Mouse (Mus musculus): ENCODE measurements at regions not wholly inside any gene's neighbourhood (a gene's known extent, or its start where the extent isn't known, plus 50 kb on each side); places are given as distances from the start of the nearest gene placed in this dataset.

- DNase-seq: no peak
These were observed 62.7 kb downstream of the Lrrc30 start for GRCm38 (mm10) chr17:67569865-67570264.

- DNase-seq: no peak
These were observed 66.3 kb downstream of the Lrrc30 start for GRCm38 (mm10) chr17:67566216-67566615.

DNA sequence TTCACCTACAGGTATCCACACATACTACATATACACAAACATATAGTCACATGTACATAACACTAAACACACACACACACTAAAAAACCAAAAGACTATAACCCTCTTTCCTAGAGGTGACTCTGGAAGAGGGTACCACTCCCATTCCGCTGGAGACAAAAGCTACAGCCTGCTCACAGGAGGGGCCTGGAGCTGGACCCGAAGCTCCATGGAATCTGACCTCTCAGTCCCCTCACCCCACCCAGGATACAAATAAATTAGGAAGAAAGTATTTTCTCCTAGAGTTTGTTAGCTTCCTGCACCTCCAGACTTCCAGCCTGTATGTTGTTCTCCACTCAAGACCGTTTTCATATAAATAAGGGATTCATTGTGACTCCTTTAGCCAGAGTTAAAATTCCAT lies 66.8 kb downstream of the Lrrc30 start:
- DNase-seq: no peak

DNA sequence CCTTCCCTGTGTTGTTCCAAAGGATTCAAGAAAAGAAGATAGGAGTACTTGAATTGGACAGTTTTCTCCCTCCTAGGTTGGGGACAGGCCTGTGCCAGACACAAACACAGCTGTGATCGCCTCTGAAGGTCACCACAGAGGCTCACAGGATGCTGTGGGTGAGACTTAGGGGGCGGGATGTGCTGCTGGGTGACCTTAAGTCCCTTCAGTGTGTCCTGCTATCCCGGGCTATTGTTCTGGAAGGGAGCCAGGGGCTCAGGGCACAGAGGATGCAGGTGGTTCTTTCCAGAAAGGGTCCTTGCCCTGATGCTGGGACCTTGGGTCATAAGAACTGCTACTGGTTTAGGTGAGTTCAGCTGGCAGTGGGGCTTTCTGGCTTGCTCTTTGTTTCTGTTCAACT lies 67.7 kb downstream of the Lrrc30 start:
- DNase-seq: no peak

- no peak for DNase-seq
These were observed 69.5 kb downstream of the Lrrc30 start for GRCm38 (mm10) chr17:67563036-67563435.

GRCm38 (mm10) chr17:67561802-67562201 lies 70.7 kb downstream of the Lrrc30 start:
- no peak for DNase-seq

GRCm38 (mm10) chr17:67557351-67557870 lies 75.1 kb downstream of the Lrrc30 start:
- DNase-seq: no peak

DNA sequence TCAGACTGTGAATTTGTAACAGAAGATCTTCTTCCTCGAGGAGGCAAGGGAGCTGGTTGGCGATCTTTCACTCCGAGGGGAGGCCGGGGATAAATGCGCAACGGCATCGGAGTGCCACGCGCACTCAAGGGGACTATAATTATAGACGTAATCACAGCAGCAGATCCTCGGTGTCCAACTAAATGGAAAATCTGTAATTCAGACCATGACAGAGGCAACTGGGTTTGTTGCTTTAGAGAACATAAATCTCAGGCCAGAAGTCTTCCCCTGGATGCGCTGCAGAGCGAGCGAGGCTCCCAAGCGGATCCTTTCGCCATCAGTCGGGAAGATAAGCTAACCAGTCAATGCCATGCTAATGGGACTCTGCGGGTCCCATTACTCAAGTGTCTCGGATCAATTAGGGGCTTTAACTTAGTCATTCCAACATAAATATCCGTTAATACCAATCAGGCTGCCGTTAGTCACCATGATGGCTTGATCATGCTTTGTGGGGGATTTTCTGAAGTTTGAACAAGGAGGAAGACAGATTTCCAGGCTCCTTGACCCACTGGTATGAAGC lies 79.9 kb downstream of the Lrrc30 start:
- no peak for DNase-seq

DNA sequence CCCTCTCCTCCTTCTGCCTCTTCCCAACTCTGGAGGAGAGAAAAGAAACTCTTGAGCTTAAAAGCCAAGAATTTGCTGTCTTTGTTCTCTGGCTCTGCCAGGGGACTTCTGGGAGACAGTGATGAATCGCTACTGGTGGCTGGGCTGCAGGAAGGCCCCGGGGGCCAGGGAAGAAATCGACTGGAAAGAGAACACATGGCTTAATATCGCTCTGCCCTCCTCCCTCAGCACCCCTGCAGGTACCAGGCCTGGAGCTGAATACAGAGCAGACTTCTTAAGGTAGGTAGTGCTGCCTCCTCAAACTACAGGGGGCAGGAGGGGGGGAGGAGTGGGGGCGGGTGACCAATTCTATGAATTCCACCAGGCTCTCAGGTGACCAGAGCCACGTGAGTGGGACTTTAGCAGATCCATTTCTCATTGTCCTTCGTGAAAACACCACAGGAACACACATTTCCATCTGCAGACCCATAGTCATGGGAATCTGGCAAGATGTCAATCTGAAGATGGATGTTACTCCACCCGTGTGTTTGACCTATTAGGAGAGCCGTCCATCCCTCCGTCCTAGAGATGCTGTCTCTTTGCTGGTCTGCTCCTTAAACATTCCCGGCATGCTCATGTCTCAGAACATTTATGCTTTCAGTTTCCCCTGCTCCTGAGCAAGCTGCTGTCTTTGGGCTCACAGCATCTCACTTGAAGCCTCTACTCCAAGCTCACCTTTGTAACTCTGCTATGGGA lies 83.4 kb downstream of the Lrrc30 start:
- DNase-seq: no peak

DNA sequence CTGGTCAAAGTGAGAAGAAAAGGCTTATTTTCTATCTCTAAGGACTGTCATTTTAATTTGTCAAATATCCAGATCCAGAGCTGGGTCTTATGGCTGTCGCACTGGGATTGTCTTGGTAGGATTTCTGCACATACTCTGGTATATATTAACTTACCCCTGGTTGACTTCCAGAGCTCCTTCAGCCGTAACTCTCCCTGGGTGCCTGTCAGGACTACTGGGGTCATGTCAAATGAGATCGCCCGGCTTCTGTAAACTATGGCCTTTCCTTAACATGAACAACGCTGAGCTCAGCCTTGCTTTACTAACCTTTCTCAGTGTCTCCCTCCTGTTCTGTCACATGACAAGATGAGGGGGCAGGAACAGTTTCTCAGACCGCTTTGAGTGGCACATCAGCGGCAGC lies 88.1 kb downstream of the Lrrc30 start:
- DNase-seq: no peak

GRCm38 (mm10) chr17:67532331-67532730 lies 100.2 kb downstream of the Lrrc30 start:
- no peak for DNase-seq

DNA sequence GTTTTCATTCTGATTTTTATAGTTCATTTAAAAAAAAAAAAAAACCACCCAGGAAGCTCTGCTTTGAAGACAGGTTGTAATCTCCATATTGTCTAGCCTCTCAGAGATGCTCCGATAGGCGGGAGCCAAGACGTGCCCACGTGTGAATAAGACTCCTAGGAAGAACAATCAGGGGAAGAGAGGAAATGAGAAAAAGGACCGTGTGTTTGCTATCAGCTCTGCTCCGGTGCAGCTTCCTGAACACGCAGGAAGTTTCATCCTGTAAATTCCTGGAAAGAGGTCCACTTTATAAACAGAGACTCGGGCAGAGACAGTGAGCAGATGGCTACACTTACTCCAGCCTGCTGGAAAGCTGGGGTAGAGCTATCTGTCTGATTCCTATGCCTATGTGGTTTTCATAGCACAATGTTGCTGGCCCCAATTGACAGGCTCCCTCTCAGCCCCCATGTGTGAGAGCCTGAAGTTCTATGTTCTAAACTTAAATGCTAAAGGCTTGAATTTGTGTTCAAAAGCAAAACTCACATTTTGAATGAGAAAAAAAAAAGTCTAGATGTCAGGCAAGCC lies 111.6 kb downstream of the Lrrc30 start:
- DNase-seq: no peak

GRCm38 (mm10) chr17:67515601-67516147 lies 116.8 kb downstream of the Lrrc30 start:
- no peak for DNase-seq

GRCm38 (mm10) chr17:67514387-67515241 lies 117.9 kb downstream of the Lrrc30 start:
- no peak for DNase-seq

- no peak for DNase-seq
These were observed 119.6 kb downstream of the Lrrc30 start for GRCm38 (mm10) chr17:67512699-67513450.

- no peak for DNase-seq
These were observed 120.5 kb downstream of the Lrrc30 start for GRCm38 (mm10) chr17:67512008-67512407.

DNA sequence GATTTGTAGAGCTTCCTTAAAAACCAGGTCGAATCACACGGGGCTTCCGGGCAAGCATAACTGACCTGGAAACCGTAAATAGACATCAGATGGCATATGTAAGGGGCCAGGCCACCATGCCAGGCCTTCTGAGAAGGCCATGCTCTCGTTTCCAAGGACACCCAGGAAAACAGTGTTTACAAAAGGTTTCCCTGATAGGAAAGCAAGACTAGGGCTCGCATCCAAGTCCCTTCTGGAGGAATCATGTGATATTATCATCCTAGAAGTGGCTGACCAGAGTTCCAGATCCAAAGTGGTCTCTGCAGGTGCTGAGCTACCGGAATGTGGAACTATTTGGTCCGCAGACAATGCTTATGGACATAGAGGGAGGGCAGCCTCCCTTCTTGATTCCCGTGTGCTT lies 122.6 kb downstream of the Lrrc30 start:
- DNase-seq: no peak

DNA sequence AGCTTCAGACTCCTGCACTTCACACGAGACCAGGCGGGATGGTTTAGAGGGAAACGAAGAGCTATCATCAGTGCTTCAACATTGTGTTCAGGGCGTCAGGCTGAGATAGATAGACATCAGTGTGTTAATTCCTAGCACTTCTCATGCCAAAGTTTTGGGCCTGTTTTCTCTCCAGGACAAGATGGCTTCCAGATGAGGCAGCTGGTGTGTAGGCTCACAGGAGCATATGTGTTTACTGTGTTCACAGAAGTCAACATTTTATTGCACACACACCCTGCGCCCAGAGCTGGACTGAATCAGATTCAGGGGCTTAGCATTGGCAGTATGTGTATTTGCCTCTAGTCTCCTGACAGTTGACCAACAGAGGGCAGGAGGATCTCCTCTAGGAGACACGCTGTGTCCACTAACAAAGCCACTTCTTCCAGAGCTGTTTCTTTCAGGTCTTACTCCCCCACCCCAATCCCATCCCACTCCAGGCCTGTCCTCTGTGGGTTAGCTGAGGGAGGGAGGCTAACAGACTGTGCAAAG lies 123.4 kb downstream of the Lrrc30 start:
- DNase-seq: no peak

DNA sequence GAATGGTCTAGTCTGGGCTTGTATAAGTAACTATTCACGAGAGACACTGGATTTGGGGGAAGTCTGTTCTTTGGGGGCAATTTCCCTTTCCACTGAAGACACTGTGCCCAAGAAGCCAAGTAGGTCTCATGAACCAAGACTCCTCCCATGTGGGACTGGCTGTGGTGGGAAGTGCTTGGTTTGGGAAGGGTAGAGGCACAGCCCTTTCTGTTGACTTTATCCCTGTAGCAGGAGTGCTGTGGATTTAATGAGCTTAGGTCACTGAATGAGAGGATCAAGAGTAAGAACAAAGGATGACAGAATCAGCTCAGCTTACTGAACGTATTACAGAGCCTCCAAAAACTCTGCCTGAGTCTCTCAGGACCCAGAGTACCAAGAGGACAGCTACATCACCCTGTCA lies 124.2 kb downstream of the Lrrc30 start:
- DNase-seq: no peak

DNA sequence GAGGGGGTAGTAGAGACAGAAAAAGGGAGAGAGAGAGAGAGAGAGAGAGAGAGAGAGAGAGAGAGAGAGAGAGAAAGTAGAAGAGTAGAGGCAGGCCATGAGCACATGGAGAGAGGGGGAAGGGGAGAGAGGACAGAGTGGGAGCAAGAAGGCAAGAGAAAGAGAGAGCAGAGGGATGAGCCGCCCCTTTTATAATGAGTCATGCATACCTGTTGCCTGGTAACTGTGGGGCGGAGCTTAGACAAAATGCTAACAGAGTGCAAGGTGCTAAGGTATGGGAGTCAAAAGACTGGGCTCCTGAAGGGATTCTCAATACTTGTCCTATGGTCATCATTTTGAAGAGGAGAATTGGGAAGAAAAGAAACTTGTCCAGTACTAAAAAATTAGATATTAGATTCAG lies 126.1 kb downstream of the Lrrc30 start:
- no peak for DNase-seq

DNA sequence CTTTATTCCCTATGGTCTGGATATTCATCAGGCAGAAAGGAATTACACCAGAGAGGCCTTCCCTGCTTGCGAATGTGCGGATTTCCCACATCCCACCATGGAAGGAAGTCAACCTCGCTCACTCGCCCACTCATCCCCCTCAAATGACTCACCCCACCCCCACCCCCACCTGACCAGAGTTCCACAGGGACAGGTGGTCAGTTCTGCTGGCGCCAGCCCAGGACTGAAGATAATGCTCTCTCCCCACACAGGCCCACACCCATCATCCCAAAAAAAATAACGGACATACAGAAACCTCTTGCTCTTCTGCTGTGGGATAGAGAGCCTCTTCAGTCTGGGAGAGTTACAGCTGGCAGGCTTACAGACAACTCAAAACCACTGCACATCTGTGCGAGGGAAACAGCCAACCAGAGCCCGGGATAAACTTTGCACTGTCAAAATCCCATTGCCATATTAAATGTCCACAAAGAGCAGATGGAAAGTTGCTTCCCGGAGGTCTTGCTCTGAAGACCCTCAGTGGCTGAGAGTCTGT lies 128.0 kb downstream of the Lrrc30 start:
- no peak for DNase-seq

Measured in right cerebral cortex, postnatal 4 days (tissue).